Mouse (Mus musculus): ENCODE measurements around the gene 4930447C04Rik.

Gene 4930447C04Rik

GRCm38 (mm10) chr12:72940071-72940821 lies at the start of gene 4930447C04Rik:
TSS of gene 4930447C04Rik (minus strand) at chr12:72940774.
- peak in 1 of 2 experiments; percentile 40 for DNase-seq

GRCm38 (mm10) chr12:72983071-72983857 lies 42.7 kb upstream of the 4930447C04Rik start:
- DNase-seq: no peak

GRCm38 (mm10) chr12:72982616-72983015 lies 42.0 kb upstream of the 4930447C04Rik start:
- DNase-seq: no peak

DNA sequence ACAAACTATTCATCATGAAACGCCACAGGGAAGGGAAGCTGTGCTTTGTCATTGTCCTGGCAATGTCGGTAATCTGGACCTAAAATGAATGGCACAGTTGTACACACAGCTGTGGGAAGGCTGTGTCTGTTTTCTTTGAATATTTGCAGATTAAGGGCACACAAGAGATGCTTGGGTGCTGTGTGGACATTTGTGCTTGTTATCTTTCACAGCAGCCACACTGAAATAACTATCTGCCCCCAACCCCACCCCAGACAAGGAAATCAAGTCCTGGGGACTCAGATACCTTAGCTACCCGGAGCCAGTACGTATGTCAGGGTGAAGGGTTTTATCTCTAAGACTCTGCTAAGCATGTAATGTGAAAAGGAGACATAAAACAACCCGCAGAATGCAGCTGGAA lies 38.7 kb upstream of the 4930447C04Rik start:
- no peak for DNase-seq

- DNase-seq: no peak
Observed at GRCm38 (mm10) chr12:72977851-72978250, 37.3 kb upstream of the 4930447C04Rik start.

- DNase-seq: peak; percentile 87
Observed at GRCm38 (mm10) chr12:72976718-72977117, 36.1 kb upstream of the 4930447C04Rik start.

- peak in 1 of 2 experiments; percentile 12 for DNase-seq
Observed at GRCm38 (mm10) chr12:72976172-72976571, 35.6 kb upstream of the 4930447C04Rik start.

GRCm38 (mm10) chr12:72973161-72973560 lies 32.6 kb upstream of the 4930447C04Rik start:
- peak; percentile 79 to 82 for DNase-seq

DNA sequence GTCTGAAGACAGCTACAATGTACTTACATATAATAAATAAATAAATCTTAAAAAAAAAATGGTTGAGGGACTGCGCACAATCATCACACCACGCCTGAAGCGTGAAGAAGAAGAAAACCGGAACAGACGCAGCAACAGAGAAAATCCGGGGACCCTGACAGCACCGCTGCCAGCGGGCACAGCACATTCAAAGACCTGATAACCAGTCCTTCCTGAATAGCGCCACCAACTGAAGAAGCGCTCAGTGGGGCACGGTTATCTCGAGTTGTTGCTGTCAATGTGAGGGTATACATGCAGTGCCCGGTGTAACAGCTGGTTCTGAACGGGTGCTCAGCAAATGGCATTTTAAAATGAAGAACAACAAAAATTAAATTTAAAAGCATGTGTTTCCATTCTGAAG lies 30.0 kb upstream of the 4930447C04Rik start:
- DNase-seq: no peak

DNA sequence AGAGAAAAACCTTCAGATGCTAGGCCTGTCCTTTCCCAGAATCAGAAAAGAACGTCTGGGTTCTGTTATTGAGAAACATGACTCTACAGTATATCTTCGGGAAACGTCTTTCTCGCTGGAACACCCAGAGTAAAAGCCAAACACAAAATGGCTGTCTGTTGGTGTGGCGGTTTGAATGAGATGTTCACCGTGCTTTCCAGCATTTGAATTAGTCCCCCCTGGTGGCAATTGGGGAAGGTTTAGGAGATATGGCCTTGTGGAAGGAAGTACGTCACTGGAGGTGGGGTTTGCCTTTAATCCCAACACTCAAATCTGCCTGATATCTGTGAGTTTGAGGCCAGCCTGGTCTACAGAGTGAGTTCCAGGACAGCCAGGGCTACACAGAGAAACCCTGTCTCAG lies 27.0 kb upstream of the 4930447C04Rik start:
- no peak for DNase-seq

DNA sequence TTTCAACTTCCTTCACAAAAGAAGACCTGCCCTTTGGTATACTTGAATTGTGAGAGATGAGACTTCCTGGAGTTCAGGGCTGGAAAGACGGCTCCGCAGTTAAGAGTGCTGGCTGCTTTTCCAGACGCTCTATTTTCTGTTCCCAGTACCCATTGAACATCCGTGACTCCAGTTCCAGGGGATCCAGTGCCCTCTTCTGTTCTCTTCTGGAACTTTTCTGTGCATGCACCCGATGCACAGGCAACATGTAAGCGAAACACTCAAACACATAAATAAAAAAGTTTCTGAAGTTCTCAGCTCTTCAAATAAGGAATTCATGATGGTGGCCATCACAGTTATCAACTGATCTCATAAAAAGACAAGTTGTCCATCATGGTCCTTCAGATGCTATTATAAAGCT lies 22.2 kb upstream of the 4930447C04Rik start:
- DNase-seq: no peak

DNA sequence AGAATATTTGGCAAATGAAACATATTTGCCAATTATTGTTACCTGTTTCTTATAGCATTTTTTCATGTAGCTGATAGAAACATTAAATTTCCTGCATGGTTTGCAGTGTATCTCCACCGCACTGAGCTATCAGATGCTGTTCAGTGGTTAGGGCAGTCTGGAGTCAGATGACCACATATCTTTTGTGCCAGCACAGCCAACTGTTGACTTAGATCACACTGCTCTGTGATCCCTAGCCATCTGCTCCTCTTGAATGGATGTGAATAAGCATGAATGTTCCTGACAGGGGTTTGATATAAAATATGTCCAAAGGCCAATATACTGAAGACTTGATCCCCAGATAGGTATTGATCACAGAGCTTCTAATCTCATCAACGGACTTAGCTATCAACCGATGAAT lies 17.9 kb upstream of the 4930447C04Rik start:
- peak; percentile 81 for DNase-seq

GRCm38 (mm10) chr12:72957829-72958424 lies 17.4 kb upstream of the 4930447C04Rik start:
- no peak for DNase-seq

GRCm38 (mm10) chr12:72954906-72955305 lies 14.3 kb upstream of the 4930447C04Rik start:
- DNase-seq: no peak

- DNase-seq: no peak
Observed at GRCm38 (mm10) chr12:72953858-72954257, 13.3 kb upstream of the 4930447C04Rik start.

DNA sequence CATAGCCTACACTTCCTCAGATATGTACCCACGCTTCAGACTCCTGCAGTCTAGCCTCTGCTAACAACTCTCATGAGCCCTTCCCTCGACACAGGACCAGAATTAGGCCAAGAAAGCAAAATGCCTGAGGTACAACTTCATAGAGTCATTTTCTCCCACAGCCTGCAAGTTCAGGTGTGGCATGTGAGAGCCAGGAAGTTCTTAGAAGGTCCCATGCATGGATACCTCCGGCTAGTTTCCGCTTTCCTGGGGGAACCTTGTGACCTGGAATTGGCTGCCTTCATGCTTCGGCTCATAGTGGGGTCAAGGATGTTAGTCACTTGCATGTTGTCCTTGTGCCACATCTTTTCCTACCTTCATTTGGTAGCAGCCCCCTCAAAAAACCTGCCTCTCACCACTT lies 12.5 kb upstream of the 4930447C04Rik start:
- no peak for DNase-seq

- DNase-seq: no peak
Observed at GRCm38 (mm10) chr12:72947335-72947734, 6.8 kb upstream of the 4930447C04Rik start.

- peak in 1 of 2 experiments; percentile 26 for DNase-seq
Observed at GRCm38 (mm10) chr12:72946805-72947204, 6.2 kb upstream of the 4930447C04Rik start.

- peak in 1 of 2 experiments; percentile 34 for DNase-seq
Observed at GRCm38 (mm10) chr12:72946064-72946395, 5.5 kb upstream of the 4930447C04Rik start.

GRCm38 (mm10) chr12:72945301-72946063 lies 4.9 kb upstream of the 4930447C04Rik start:
- peak; percentile 29 to 39 for DNase-seq

GRCm38 (mm10) chr12:72944411-72945225 lies 4.0 kb upstream of the 4930447C04Rik start:
- no peak for DNase-seq

GRCm38 (mm10) chr12:72943574-72944110 lies 3.1 kb upstream of the 4930447C04Rik start:
- peak in 1 of 2 experiments; percentile 48 for DNase-seq
